Mouse (Mus musculus): ENCODE measurements around the gene Ablim1. TPM values are rescaled to one million over a fixed set of nuclear protein-coding genes. Genes with fewer than 3 reads are reported as not detected.

The Ablim1 gene
- polyA plus RNA-seq, 1 experiment from 2014 or later, result 48.0 TPM

- Histone ChIP-seq H3K27ac (replicated peaks) (no peak overlapping the region), H3K27me3 (no peaks in the 10 kb centered on the region), H3K4me2 (no peak overlapping the region), H3K9me3 (no peaks in the 10 kb centered on the region), H3K4me3 (no peak overlapping the region), H3K4me1 (replicated peaks) (peaks cover 2% of the 10 kb centered on the region; the same call in 1 of the 2 replicates), H3K9ac (no peak overlapping the region), H3K36me3 (no peaks in the 10 kb centered on the region)
- no peak for ATAC-seq (ENCODE audit: low read depth)
Measured at GRCm38 (mm10) chr19:57175077-57175476, 139.6 kb downstream of the Ablim1 start.

- H3K4me2 ChIP-seq, result no peak overlapping the region
- ATAC-seq (ENCODE audit: low read depth), result no peak
- H3K36me3 ChIP-seq, result no peaks in the 10 kb centered on the region
- H3K4me3 ChIP-seq, result no peak overlapping the region
- no peak overlapping the region for H3K9ac ChIP-seq
- WGBS, result 92% methylated on average over 5 of the region's 5 CpGs
- H3K27ac ChIP-seq (replicated peaks), result no peak overlapping the region
- H3K9me3 ChIP-seq, result no peaks in the 10 kb centered on the region
- no peaks in the 10 kb centered on the region for H3K4me1 ChIP-seq (replicated peaks)
- no peaks in the 10 kb centered on the region for H3K27me3 ChIP-seq
Measured at GRCm38 (mm10) chr19:57174541-57174940, 140.2 kb downstream of the Ablim1 start.

- ATAC-seq (ENCODE audit: low read depth), result no peak
- Histone ChIP-seq H3K27ac (replicated peaks) (no peak overlapping the region), H3K36me3 (no peaks in the 10 kb centered on the region), H3K4me1 (replicated peaks) (no peaks in the 10 kb centered on the region), H3K27me3 (no peaks in the 10 kb centered on the region), H3K4me3 (no peak overlapping the region), H3K9ac (no peak overlapping the region), H3K9me3 (no peaks in the 10 kb centered on the region), H3K4me2 (no peak overlapping the region)
- 85% methylated on average over 5 of the region's 5 CpGs for WGBS
Measured at GRCm38 (mm10) chr19:57174045-57174444, 140.7 kb downstream of the Ablim1 start.

- H3K4me1 ChIP-seq (replicated peaks), result no peaks in the 10 kb centered on the region
- no peaks in the 10 kb centered on the region for H3K27me3 ChIP-seq
- no peaks in the 10 kb centered on the region for H3K9me3 ChIP-seq
- no peak overlapping the region for H3K9ac ChIP-seq
- no peak for ATAC-seq (ENCODE audit: low read depth)
- H3K36me3 ChIP-seq, result no peaks in the 10 kb centered on the region
- WGBS, result 92% methylated on average over 5 of the region's 5 CpGs
- no peak overlapping the region for H3K4me2 ChIP-seq
- no peak overlapping the region for H3K27ac ChIP-seq (replicated peaks)
- H3K4me3 ChIP-seq, result no peak overlapping the region
Measured at GRCm38 (mm10) chr19:57172321-57172720, 142.4 kb downstream of the Ablim1 start.

GRCm38 (mm10) chr19:57170880-57171279 lies 143.8 kb downstream of the Ablim1 start:
- Histone ChIP-seq H3K27ac (replicated peaks) (no peak overlapping the region), H3K9ac (no peak overlapping the region), H3K4me3 (no peak overlapping the region), H3K4me2 (no peak overlapping the region), H3K36me3 (no peaks in the 10 kb centered on the region), H3K9me3 (no peaks in the 10 kb centered on the region), H3K27me3 (no peaks in the 10 kb centered on the region), H3K4me1 (replicated peaks) (no peaks in the 10 kb centered on the region)
- no peak for ATAC-seq (ENCODE audit: low read depth)
- WGBS, result 89% methylated on average over 5 of the region's 5 CpGs

GRCm38 (mm10) chr19:57169485-57169884 lies 145.2 kb downstream of the Ablim1 start:
- Histone ChIP-seq H3K4me3 (no peak overlapping the region), H3K27me3 (no peaks in the 10 kb centered on the region), H3K36me3 (no peaks in the 10 kb centered on the region), H3K9ac (no peak overlapping the region), H3K4me1 (replicated peaks) (no peaks in the 10 kb centered on the region), H3K4me2 (no peak overlapping the region), H3K27ac (replicated peaks) (no peak overlapping the region), H3K9me3 (no peaks in the 10 kb centered on the region)
- 82% methylated on average over 2 of the region's 2 CpGs for WGBS
- no peak for ATAC-seq (ENCODE audit: low read depth)

- H3K27me3 ChIP-seq, result no peaks in the 10 kb centered on the region
- WGBS, result 78% methylated on average over 5 of the region's 5 CpGs
- H3K9me3 ChIP-seq, result no peaks in the 10 kb centered on the region
- no peaks in the 10 kb centered on the region for H3K4me1 ChIP-seq (replicated peaks)
- no peaks in the 10 kb centered on the region for H3K36me3 ChIP-seq
- no peak overlapping the region for H3K9ac ChIP-seq
- H3K4me3 ChIP-seq, result no peak overlapping the region
- no peak for ATAC-seq (ENCODE audit: low read depth)
- no peak overlapping the region for H3K27ac ChIP-seq (replicated peaks)
- no peak overlapping the region for H3K4me2 ChIP-seq
Measured at GRCm38 (mm10) chr19:57167721-57168120, 147.0 kb downstream of the Ablim1 start.

GRCm38 (mm10) chr19:57164882-57165281 lies 149.8 kb downstream of the Ablim1 start:
- WGBS, result 85% methylated on average over 2 of the region's 2 CpGs
- no peak overlapping the region for H3K27ac ChIP-seq (replicated peaks)
- no peak overlapping the region for H3K4me2 ChIP-seq
- H3K36me3 ChIP-seq, result no peaks in the 10 kb centered on the region
- H3K4me3 ChIP-seq, result no peak overlapping the region
- H3K9me3 ChIP-seq, result no peaks in the 10 kb centered on the region
- H3K4me1 ChIP-seq (replicated peaks), result 0 out of 2 replicates have a peak, but pooled peaks cover 3% of the 10 kb centered on the region
- no peak overlapping the region for H3K9ac ChIP-seq
- no peak for ATAC-seq (ENCODE audit: low read depth)
- no peaks in the 10 kb centered on the region for H3K27me3 ChIP-seq

GRCm38 (mm10) chr19:57163315-57163714 lies 151.4 kb downstream of the Ablim1 start:
- Histone ChIP-seq H3K4me2 (no peak overlapping the region), H3K4me1 (replicated peaks) (0 out of 2 replicates have a peak, but pooled peaks cover 3% of the 10 kb centered on the region), H3K27me3 (no peaks in the 10 kb centered on the region), H3K27ac (replicated peaks) (no peak overlapping the region), H3K9me3 (no peaks in the 10 kb centered on the region), H3K4me3 (no peak overlapping the region), H3K36me3 (no peaks in the 10 kb centered on the region), H3K9ac (no peak overlapping the region)
- WGBS, result 85% methylated on average over 13 of the region's 13 CpGs
- no peak for ATAC-seq (ENCODE audit: low read depth)

GRCm38 (mm10) chr19:57161978-57162727 lies 152.6 kb downstream of the Ablim1 start:
- Histone ChIP-seq H3K9ac (no peak overlapping the region), H3K9me3 (no peaks in the 10 kb centered on the region), H3K36me3 (no peaks in the 10 kb centered on the region), H3K4me3 (no peak overlapping the region), H3K4me1 (replicated peaks) (0 out of 2 replicates have a peak, but pooled peaks cover 3% of the 10 kb centered on the region), H3K27ac (replicated peaks) (no peak overlapping the region), H3K4me2 (no peak overlapping the region), H3K27me3 (no peaks in the 10 kb centered on the region)
- ATAC-seq (ENCODE audit: low read depth), result no peak
- 76% methylated on average over 11 of the region's 11 CpGs for WGBS

- 70% methylated on average over 7 of the region's 7 CpGs for WGBS
- H3K4me1 ChIP-seq (replicated peaks), result 0 out of 2 replicates have a peak, but pooled peaks cover 3% of the 10 kb centered on the region
- no peak overlapping the region for H3K9ac ChIP-seq
- no peak overlapping the region for H3K4me2 ChIP-seq
- no peak overlapping the region for H3K4me3 ChIP-seq
- no peaks in the 10 kb centered on the region for H3K36me3 ChIP-seq
- H3K9me3 ChIP-seq, result no peaks in the 10 kb centered on the region
- no peaks in the 10 kb centered on the region for H3K27me3 ChIP-seq
- ATAC-seq (ENCODE audit: low read depth), result peak; percentile 53; the same call in 1 of the 2 replicates
- H3K27ac ChIP-seq (replicated peaks), result no peak overlapping the region
Measured at GRCm38 (mm10) chr19:57161010-57161660, 153.6 kb downstream of the Ablim1 start.

GRCm38 (mm10) chr19:57157731-57158343 lies 156.9 kb downstream of the Ablim1 start:
- H3K36me3 ChIP-seq, result no peaks in the 10 kb centered on the region
- H3K4me2 ChIP-seq, result no peak overlapping the region
- H3K4me3 ChIP-seq, result no peak overlapping the region
- no peak overlapping the region for H3K27ac ChIP-seq (replicated peaks)
- no peak for ATAC-seq (ENCODE audit: low read depth)
- peaks cover 13% of the 10 kb centered on the region for H3K4me1 ChIP-seq (replicated peaks)
- no peak overlapping the region for H3K9ac ChIP-seq
- no peaks in the 10 kb centered on the region for H3K27me3 ChIP-seq
- WGBS, result 82% methylated on average over 20 of the region's 20 CpGs
- no peaks in the 10 kb centered on the region for H3K9me3 ChIP-seq
